ENCODE assay signal across 9 mouse cellular contexts in the genomic region with DNA sequence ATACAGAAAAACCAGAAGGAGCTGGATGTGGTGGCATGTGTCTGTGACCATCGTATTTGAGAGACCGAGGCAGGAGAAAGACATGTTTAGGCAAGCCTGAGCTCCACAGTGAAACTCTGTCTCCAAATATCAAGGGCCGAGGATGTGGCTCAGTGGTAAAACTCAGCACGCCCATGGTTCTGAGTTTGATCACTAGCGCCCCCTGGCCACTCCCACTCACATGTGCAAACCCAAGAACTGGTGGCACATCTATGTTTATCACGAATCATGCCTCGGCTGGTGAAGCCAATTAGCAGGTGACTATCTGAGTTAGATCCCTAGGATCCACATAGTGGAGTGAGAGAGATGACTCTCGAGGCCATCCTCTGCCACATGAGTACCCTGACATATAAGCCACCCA. TPM values are rescaled to one million over a fixed set of nuclear protein-coding genes. Genes with fewer than 3 reads are reported as not detected.
DNase-seq lines count a peak whose midpoint lies in the region; ATAC-seq and TF ChIP-seq lines count a peak whose summit lies in the region.
"Had no signal": no experiment of that assay in that cellular context is flagged by ENCODE, and none has a peak within 500 bp of the region (broad histone marks: within the 10 kb centered on the region; RNA-seq: fewer than 3 reads in every experiment).

No protein-coding gene starts in this region.

- 71% methylated on average over 8 of the region's 8 CpGs for WGBS in kidney, adult 2 months
- WGBS in kidney, embryonic 15.5 days: 83% methylated on average over 8 of the region's 8 CpGs
- WGBS in midbrain, embryonic 11.5 days: 85% methylated on average over 8 of the region's 8 CpGs

- TF ChIP-seq POLR2A in kidney, adult 2 months (IDR thresholded peaks at IDR 0.05; ENCODE audit: low read depth, low read length): no peak

- H3K36me3 ChIP-seq in kidney, adult 2 months (ENCODE audit: control insufficient read depth, insufficient read depth, low read length): no peaks in the 10 kb centered on the region
- no peaks in the 10 kb centered on the region for H3K36me3 ChIP-seq in kidney, embryonic 15.5 days
- H3K36me3 ChIP-seq in midbrain, embryonic 11.5 days (ENCODE audit: control insufficient read depth, insufficient read depth, low read length): no peaks in the 10 kb centered on the region
- H3K36me3 ChIP-seq: neural tube, embryonic 12.5 days had no signal

- H3K4me3 ChIP-seq in kidney, adult 2 months (ENCODE audit: insufficient read depth, low read depth, low read length): no peak overlapping the region
- no peak overlapping the region for H3K4me3 ChIP-seq in kidney, embryonic 15.5 days (replicated peaks)
- H3K4me3 ChIP-seq in midbrain, embryonic 11.5 days (ENCODE audit: low read depth, low read length): no peak overlapping the region
- H3K4me3 ChIP-seq: neural tube, embryonic 12.5 days had no signal

- H3K9me3 ChIP-seq in kidney, embryonic 15.5 days (replicated peaks): no peaks in the 10 kb centered on the region
- H3K9me3 ChIP-seq in midbrain, embryonic 11.5 days (ENCODE audit: control insufficient read depth, low read length): no peaks in the 10 kb centered on the region
- H3K9me3 ChIP-seq: neural tube, embryonic 12.5 days had no signal

- H3K4me1 ChIP-seq in kidney, adult 2 months (ENCODE audit: control insufficient read depth, insufficient read depth, low read length): peaks cover 24% of the 10 kb centered on the region
- peaks cover 55% of the 10 kb centered on the region for H3K4me1 ChIP-seq in kidney, embryonic 15.5 days
- peaks cover 23% of the 10 kb centered on the region for H3K4me1 ChIP-seq in midbrain, embryonic 11.5 days (ENCODE audit: control insufficient read depth, insufficient read depth, low read length)

- H3K9ac ChIP-seq in kidney, embryonic 15.5 days: no peak overlapping the region
- no peak overlapping the region for H3K9ac ChIP-seq in midbrain, embryonic 11.5 days (ENCODE audit: low read length)
- H3K9ac ChIP-seq: neural tube, embryonic 12.5 days had no signal

- peak; percentile 56 for DNase-seq in kidney, adult 2 months
- DNase-seq in ZHBTc4 (ENCODE audit: low read depth, low spot score): peak; percentile 78
- DNase-seq in kidney, postnatal 10 days: peak; percentile 65
- DNase-seq in spleen, postnatal 36 days (ENCODE audit: low spot score in 2 of 2): peak; percentile 6 to 12
- no peak for DNase-seq in midbrain, embryonic 11.5 days (ENCODE audit: low spot score, missing footprints)
- DNase-seq in right cerebral cortex, postnatal 36 days (ENCODE audit: low spot score in 2 of 2): no peak

- H3K4me2 ChIP-seq in kidney, embryonic 15.5 days: no peak overlapping the region
- no peak overlapping the region for H3K4me2 ChIP-seq in midbrain, embryonic 11.5 days
- H3K4me2 ChIP-seq: neural tube, embryonic 12.5 days had no signal

- TF ChIP-seq CTCF in kidney, adult 2 months (conservative IDR thresholded peaks at IDR 0.05; ENCODE audit: insufficient read depth, insufficient read length, low read depth, low read length): peak; percentile 64

- no peaks in the 10 kb centered on the region for H3K27me3 ChIP-seq in kidney, adult 2 months (replicated peaks; ENCODE audit: control insufficient read depth, insufficient read depth, low read length)
- peaks cover 25% of the 10 kb centered on the region for H3K27me3 ChIP-seq in kidney, embryonic 15.5 days
- peaks cover 29% of the 10 kb centered on the region for H3K27me3 ChIP-seq in midbrain, embryonic 11.5 days (ENCODE audit: control insufficient read depth, insufficient read depth, low read length)

- ATAC-seq in kidney, embryonic 15.5 days (replicated peaks; ENCODE audit: low FRiP score): no peak
- ATAC-seq in midbrain, embryonic 11.5 days (ENCODE audit: low FRiP score): no peak
- no peak for ATAC-seq in cerebellum, adult (ENCODE audit: insufficient number of reproducible peaks, low FRiP score, low TSS enrichment)

- H3K27ac ChIP-seq in kidney, adult 2 months (ENCODE audit: insufficient read depth, low read depth, low read length): no peak overlapping the region
- no peak overlapping the region for H3K27ac ChIP-seq in kidney, embryonic 15.5 days
- H3K27ac ChIP-seq in midbrain, embryonic 11.5 days (ENCODE audit: low read depth, low read length): no peak overlapping the region
- H3K27ac ChIP-seq: neural tube, embryonic 12.5 days had no signal

RNA-seq across cellular contexts. Expression of a gene that starts 27.6 kb away (rescaled TPM):
- polyA plus RNA-seq in kidney, adult 2 months (2012; rRNA removed): 60.8 and 61.1 TPM in 2 replicates
- 53.9 and 59.5 TPM in 2 replicates for polyA plus RNA-seq in kidney, embryonic 15.5 days (2015; fragmentation: Nextera tagmentation; extraction: Ambion mirVana)
- polyA plus RNA-seq in midbrain, embryonic 11.5 days (2014; fragmentation: Nextera tagmentation; extraction: Ambion mirVana): 26.4 and 28.6 TPM in 2 replicates

RNA-seq across cellular contexts. Expression of a gene that starts 43.3 kb away (rescaled TPM):
- polyA plus RNA-seq in kidney, adult 2 months (2012; rRNA removed): 0.74 and 1.4 TPM in 2 replicates
- 1.3 and 1.4 TPM in 2 replicates for polyA plus RNA-seq in kidney, embryonic 15.5 days (2015; fragmentation: Nextera tagmentation; extraction: Ambion mirVana)
- polyA plus RNA-seq in midbrain, embryonic 11.5 days (2014; fragmentation: Nextera tagmentation; extraction: Ambion mirVana): 0.57 and 0.75 TPM in 2 replicates

RNA-seq across cellular contexts. Expression of a gene that starts 57.2 kb away (rescaled TPM):
- polyA plus RNA-seq in kidney, adult 2 months (2012; rRNA removed): 0.14 and 0.22 TPM in 2 replicates
- 0.17 TPM in 1 of 2 replicates, not detected in the other for polyA plus RNA-seq in kidney, embryonic 15.5 days (2015; fragmentation: Nextera tagmentation; extraction: Ambion mirVana)
- not detected in 2 replicates for polyA plus RNA-seq in midbrain, embryonic 11.5 days (2014; fragmentation: Nextera tagmentation; extraction: Ambion mirVana)
- polyA plus RNA-seq: neural tube, embryonic 12.5 days had no signal

Comparison
In these comparisons a context has a peak if more than half of its experiments do, and no peak if none do; other contexts are left out.
1. DNase-seq: peak in kidney, adult 2 months (single experiment), ZHBTc4 (single experiment), kidney, postnatal 10 days (single experiment) and spleen, postnatal 36 days (2 of 2); none in midbrain, embryonic 11.5 days (single experiment) and right cerebral cortex, postnatal 36 days (0 of 2).